Mouse (Mus musculus): ENCODE measurements at regions not wholly inside any gene's neighbourhood (a gene's known extent, or its start where the extent isn't known, plus 50 kb on each side); places are given as distances from the start of the nearest gene placed in this dataset.
"Not testable (repeated sequence)": the region's sequence is repeated elsewhere in the genome, so short reads cannot be mapped to it uniquely, and the experiment has no call there.

GRCm38 (mm10) chr9:33169093-33169492, 533.1 kb downstream of the Ets1 start:
- TF ChIP-seq CTCF (IDR thresholded peaks at IDR 0.05; ENCODE audit: extremely low read depth, insufficient read length, insufficient replicate concordance, low read depth, low read length); POLR2A (IDR thresholded peaks at IDR 0.05; ENCODE audit: low read depth, low read length): not testable (repeated sequence)
